Mouse (Mus musculus): ENCODE measurements around the gene Cpn2. TPM values are rescaled to one million over a fixed set of nuclear protein-coding genes. Genes with fewer than 3 reads are reported as not detected.

The Cpn2 gene
- total and polyA plus RNA-seq, 2 experiments from 2014 or later, result 0.19 to 1.2 TPM

DNA sequence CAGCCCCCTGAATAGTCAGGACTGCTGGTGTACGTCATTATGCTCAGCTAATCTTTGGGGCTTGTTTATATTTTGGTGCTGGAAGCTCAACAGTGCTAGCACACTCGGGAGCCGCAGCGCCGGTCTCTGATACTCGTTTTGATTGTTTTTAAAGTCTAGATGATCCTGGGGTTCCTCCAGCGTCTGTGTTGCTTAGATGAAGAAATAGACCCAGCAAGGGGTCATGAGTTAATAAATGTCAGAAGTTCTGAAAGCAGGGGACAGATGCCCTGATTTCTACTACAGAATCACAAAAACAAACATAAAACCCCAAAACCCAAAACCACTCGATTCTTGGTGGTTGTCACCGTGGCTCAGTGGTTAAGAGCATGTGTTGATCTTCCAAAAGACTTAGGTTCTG is 13.4 kb downstream of the Cpn2 start:
- Histone ChIP-seq H3K9me3 (replicated peaks; ENCODE audit: control insufficient read depth, low read length) (no peaks in the 10 kb centered on the region), H3K4me2 (ENCODE audit: low read depth, low read length) (no peak overlapping the region)

DNA sequence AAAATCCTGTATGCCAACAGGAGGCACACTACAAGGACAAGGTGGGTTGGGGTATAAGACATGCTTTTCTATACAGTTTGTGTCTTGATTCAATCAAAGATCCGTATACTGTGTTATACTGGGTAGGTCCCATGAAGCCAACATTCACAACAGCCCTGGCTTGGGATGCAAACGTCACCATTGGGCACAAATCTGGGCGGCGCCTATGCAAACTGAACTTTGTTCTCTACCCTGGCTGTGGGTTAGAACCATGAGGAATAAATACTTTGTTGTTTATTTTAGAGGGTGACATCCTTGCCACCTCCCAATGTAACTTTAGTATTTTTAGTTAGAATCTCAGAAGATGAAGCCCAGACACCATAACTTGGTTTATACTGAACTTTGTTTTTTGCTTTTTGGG is 13.9 kb downstream of the Cpn2 start:
- H3K27me3 ChIP-seq (ENCODE audit: control insufficient read depth, insufficient read depth, low read length), result 0 out of 2 replicates have a peak, but pooled peaks cover 7% of the 10 kb centered on the region
- H3K36me3 ChIP-seq (replicated peaks; ENCODE audit: control insufficient read depth, insufficient read depth, low read length), result no peaks in the 10 kb centered on the region
- no peak overlapping the region for H3K9ac ChIP-seq (replicated peaks; ENCODE audit: low read depth, low read length)
- H3K4me3 ChIP-seq (ENCODE audit: low read depth, low read length), result no peak overlapping the region
- 85% methylated on average over 4 of the region's 4 CpGs for WGBS
- no peak for ATAC-seq (ENCODE audit: insufficient read depth, low read depth)
- no peak for DNase-seq (ENCODE audit: low spot score)
- H3K4me2 ChIP-seq (ENCODE audit: low read depth, low read length), result no peak overlapping the region
- no peak overlapping the region for H3K27ac ChIP-seq (ENCODE audit: low read depth)
- TF ChIP-seq EP300 (IDR thresholded peaks at IDR 0.05; ENCODE audit: low read depth) (no peak), CTCF (IDR thresholded peaks at IDR 0.05; ENCODE audit: low read depth) (no peak)
- H3K4me1 ChIP-seq (ENCODE audit: control insufficient read depth, insufficient read depth), result no peaks in the 10 kb centered on the region
- no peaks in the 10 kb centered on the region for H3K9me3 ChIP-seq (replicated peaks; ENCODE audit: control insufficient read depth, low read length)

More for the DNA sequence above, 13.4 kb downstream of the Cpn2 start:
- Histone ChIP-seq H3K27me3 (ENCODE audit: control insufficient read depth, insufficient read depth, low read length) (0 out of 2 replicates have a peak, but pooled peaks cover 7% of the 10 kb centered on the region), H3K9ac (replicated peaks; ENCODE audit: low read depth, low read length) (no peak overlapping the region), H3K27ac (ENCODE audit: low read depth) (no peak overlapping the region), H3K4me1 (ENCODE audit: control insufficient read depth, insufficient read depth) (no peaks in the 10 kb centered on the region; the same call in 1 of the 2 replicates), H3K36me3 (replicated peaks; ENCODE audit: control insufficient read depth, insufficient read depth, low read length) (no peaks in the 10 kb centered on the region), H3K4me3 (ENCODE audit: low read depth, low read length) (no peak overlapping the region)
- WGBS, result 75% methylated on average over 9 of the region's 9 CpGs
- TF ChIP-seq EP300 (IDR thresholded peaks at IDR 0.05; ENCODE audit: low read depth) (no peak), CTCF (IDR thresholded peaks at IDR 0.05; ENCODE audit: low read depth) (no peak)
- DNase-seq (ENCODE audit: low spot score) (no peak), ATAC-seq (ENCODE audit: insufficient read depth, low read depth) (no peak)

- TF ChIP-seq EP300 (IDR thresholded peaks at IDR 0.05; ENCODE audit: low read depth), result no peak
- TF ChIP-seq CTCF (IDR thresholded peaks at IDR 0.05; ENCODE audit: low read depth), result peak; percentile 99
- no peaks in the 10 kb centered on the region for H3K9me3 ChIP-seq (replicated peaks; ENCODE audit: control insufficient read depth, low read length)
- ATAC-seq (ENCODE audit: insufficient read depth, low read depth) (peak; percentile 85), DNase-seq (ENCODE audit: low spot score) (peak; percentile 63)
- no peaks in the 10 kb centered on the region for H3K4me1 ChIP-seq (ENCODE audit: control insufficient read depth, insufficient read depth)
- 2% methylated on average over 21 of the region's 21 CpGs for WGBS
- 0 out of 2 replicates have a peak, but pooled peaks cover 7% of the 10 kb centered on the region for H3K27me3 ChIP-seq (ENCODE audit: control insufficient read depth, insufficient read depth, low read length)
- no peak overlapping the region for H3K27ac ChIP-seq (ENCODE audit: low read depth)
- H3K36me3 ChIP-seq (replicated peaks; ENCODE audit: control insufficient read depth, insufficient read depth, low read length), result no peaks in the 10 kb centered on the region
- no peak overlapping the region for H3K9ac ChIP-seq (replicated peaks; ENCODE audit: low read depth, low read length)
- H3K4me3 ChIP-seq (ENCODE audit: low read depth, low read length), result peak overlapping the region; percentile 35
- peak overlapping the region; percentile 60 for H3K4me2 ChIP-seq (ENCODE audit: low read depth, low read length)
These were observed 15.3 kb downstream of the Cpn2 start for GRCm38 (mm10) chr16:30252003-30252418.

DNA sequence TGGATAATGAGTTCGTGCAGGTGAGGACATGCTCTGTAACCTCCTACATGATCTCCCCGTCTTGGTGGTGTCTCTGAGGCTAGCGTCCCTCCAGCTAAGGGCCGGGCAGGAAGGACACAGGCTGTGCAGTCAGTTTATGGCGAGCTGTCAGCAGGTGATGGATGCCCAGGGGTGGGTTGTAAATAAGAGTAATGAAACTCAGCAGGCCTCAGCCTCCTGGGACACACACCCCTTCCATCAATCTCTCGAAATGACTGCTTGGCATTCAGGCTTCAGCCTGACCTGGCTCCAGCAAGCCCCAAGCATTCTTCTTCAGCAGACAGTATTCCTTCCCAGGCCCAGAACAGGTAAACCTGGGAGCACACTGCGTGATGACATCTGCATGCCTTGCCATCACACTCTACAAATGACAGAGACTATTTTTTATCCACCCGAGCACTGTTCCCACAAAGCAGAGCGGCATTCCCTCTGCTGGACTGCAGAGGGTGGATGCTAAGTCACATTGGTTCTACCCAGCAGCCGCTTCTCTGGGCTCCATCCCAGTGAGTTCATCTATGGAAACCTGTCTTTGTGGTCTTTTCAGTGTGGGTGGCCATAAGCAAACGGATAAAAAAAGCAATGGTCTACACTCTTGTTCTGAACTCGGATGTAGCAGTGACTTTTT is 23.1 kb downstream of the Cpn2 start:
- DNase-seq (ENCODE audit: low spot score) (no peak), ATAC-seq (ENCODE audit: insufficient read depth, low read depth) (no peak)
- Histone ChIP-seq H3K36me3 (replicated peaks; ENCODE audit: control insufficient read depth, insufficient read depth, low read length) (no peaks in the 10 kb centered on the region), H3K9ac (replicated peaks; ENCODE audit: low read depth, low read length) (no peak overlapping the region), H3K4me2 (ENCODE audit: low read depth, low read length) (no peak overlapping the region), H3K27ac (ENCODE audit: low read depth) (no peak overlapping the region), H3K4me1 (ENCODE audit: control insufficient read depth, insufficient read depth) (peaks cover 12% of the 10 kb centered on the region), H3K4me3 (ENCODE audit: low read depth, low read length) (no peak overlapping the region), H3K9me3 (replicated peaks; ENCODE audit: control insufficient read depth, low read length) (0 out of 2 replicates have a peak, but pooled peaks cover 5% of the 10 kb centered on the region), H3K27me3 (ENCODE audit: control insufficient read depth, insufficient read depth, low read length) (0 out of 2 replicates have a peak, but pooled peaks cover 2% of the 10 kb centered on the region)
- TF ChIP-seq EP300 (IDR thresholded peaks at IDR 0.05; ENCODE audit: low read depth), result no peak
- no peak for TF ChIP-seq CTCF (IDR thresholded peaks at IDR 0.05; ENCODE audit: low read depth)
- WGBS, result 80% methylated on average over 12 of the region's 12 CpGs

- Histone ChIP-seq H3K27me3 (ENCODE audit: control insufficient read depth, insufficient read depth, low read length) (peaks cover 18% of the 10 kb centered on the region), H3K4me2 (ENCODE audit: low read depth, low read length) (no peak overlapping the region), H3K9me3 (replicated peaks; ENCODE audit: control insufficient read depth, low read length) (0 out of 2 replicates have a peak, but pooled peaks cover 5% of the 10 kb centered on the region), H3K27ac (ENCODE audit: low read depth) (no peak overlapping the region), H3K36me3 (replicated peaks; ENCODE audit: control insufficient read depth, insufficient read depth, low read length) (no peaks in the 10 kb centered on the region), H3K9ac (replicated peaks; ENCODE audit: low read depth, low read length) (no peak overlapping the region), H3K4me3 (ENCODE audit: low read depth, low read length) (no peak overlapping the region), H3K4me1 (ENCODE audit: control insufficient read depth, insufficient read depth) (peaks cover 12% of the 10 kb centered on the region)
- TF ChIP-seq CTCF (IDR thresholded peaks at IDR 0.05; ENCODE audit: low read depth), result no peak
- TF ChIP-seq EP300 (IDR thresholded peaks at IDR 0.05; ENCODE audit: low read depth), result no peak
- WGBS, result 18% methylated on average over 2 of the region's 2 CpGs
- ATAC-seq (ENCODE audit: insufficient read depth, low read depth) (no peak), DNase-seq (ENCODE audit: low spot score) (no peak)
These were observed 25.7 kb downstream of the Cpn2 start for GRCm38 (mm10) chr16:30241623-30242022.
